Mouse (Mus musculus) brain, adult 2 months (tissue): ENCODE measurements around the gene Cenps.
A peak's percentile ranks its signal among the peaks of the same experiment; 100 is the strongest.
"Not testable (repeated sequence)": the region's sequence is repeated elsewhere in the genome, so short reads cannot be mapped to it uniquely, and the experiment has no call there.

Experiments used
- DNase-seq: peaks from one replicate; pipeline ENCODE4 v3.0.0; 2011; ENCODE audit warnings: low read depth, low spot score

Cenps gene

DNA sequence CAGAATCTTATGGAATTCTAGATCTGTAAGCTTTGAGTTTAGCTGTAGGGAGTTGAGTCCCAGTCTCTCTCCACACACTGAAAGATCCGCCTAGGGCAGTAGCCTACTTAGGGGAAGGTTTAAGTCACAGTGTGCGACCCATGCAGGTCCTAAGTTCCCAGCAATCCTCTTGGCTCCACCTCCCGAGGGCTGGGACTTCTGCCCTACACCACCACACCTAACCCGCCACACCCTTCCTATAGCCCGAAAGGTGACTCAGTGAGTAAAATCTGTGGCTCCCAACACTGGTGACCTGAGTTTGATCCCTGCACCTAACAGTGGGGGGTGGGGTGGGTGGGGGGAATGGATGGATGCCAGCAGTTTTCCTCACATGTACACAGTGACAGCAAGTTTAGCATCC is 14.0 kb downstream of the Cenps start:
- no peak for DNase-seq

DNA sequence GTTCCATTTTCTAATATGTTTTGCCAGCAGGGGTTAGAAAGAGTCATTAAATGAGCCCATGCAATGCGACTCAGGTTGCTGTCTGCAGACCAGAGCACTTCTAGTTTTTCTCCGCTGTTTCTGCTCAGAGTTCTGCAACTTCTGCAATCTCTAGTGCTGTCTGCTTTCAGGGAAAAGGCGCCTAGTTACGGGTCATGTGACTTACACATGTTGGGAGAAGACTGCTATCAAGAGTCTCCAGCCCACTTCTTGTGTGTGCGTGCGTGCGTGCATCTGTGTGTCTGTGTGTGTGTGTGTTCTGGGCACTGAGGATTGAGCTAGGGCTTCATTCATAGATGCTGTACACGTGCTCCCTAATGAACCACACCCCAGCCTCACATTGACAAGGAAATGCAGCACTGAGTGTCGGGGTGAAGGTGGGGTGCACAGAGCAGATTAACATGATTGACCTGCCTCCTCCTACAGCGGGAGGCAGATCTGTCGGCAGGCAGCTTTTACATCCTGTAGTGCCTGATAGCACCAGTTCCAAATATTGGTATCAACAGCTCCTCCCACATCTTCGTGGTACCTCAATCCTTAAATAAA is 17.4 kb downstream of the Cenps start:
- not testable (repeated sequence) for DNase-seq

- DNase-seq = peak; percentile 97
These were observed 33.4 kb downstream of the Cenps start, which contains the start of gene Dffa for GRCm38 (mm10) chr4:149103875-149104561. Gene Dffa (plus strand): TSS chr4:149104146.

GRCm38 (mm10) chr4:149101456-149101855 is 36.0 kb downstream of the Cenps start:
- no peak for DNase-seq

- DNase-seq = not testable (repeated sequence)
These were observed 37.0 kb downstream of the Cenps start for GRCm38 (mm10) chr4:149100449-149100848.

GRCm38 (mm10) chr4:149099369-149100017 is 37.9 kb downstream of the Cenps start, which contains the start of gene Pex14:
Gene Pex14 (minus strand): TSS chr4:149099876.
- peak; percentile 95 for DNase-seq

DNA sequence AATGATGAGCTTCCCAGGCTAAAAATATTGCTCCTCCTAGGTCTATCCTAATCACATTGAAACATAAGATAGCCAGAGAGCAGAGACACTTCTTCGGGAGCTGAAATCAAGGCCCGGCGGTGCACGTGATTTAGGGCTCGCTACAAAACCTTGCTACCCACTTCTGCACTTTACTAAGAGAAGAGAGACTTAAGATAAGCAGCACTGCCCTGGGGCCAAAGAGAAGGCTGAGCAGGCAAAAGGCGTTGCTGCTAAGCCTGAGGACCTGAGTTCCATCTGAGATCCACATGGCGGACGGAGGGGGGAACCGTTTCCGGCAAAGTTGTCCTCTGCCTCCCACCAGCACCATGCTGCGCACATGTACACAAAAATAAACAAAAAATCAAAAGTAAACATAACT is 38.9 kb downstream of the Cenps start:
- no peak for DNase-seq

- DNase-seq = no peak
These were observed 39.5 kb downstream of the Cenps start for GRCm38 (mm10) chr4:149097956-149098355.

DNA sequence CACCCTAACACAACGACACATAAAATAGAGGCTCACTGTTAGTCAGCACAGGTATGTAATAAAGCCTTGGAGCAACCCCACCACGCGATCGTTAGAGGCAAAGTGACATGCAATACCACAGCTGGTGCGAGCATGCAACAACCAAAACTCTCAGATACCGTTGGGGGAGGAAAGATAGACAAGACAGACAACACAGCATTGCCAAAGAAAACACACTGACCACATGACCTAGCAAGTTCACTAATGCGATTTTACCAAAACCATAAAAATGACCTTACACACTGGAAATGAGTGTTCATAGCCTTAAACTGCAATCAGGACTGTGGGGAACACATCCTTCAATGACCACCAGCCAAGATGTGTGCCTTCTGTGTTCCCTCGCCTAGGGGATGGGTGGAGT is 46.1 kb downstream of the Cenps start:
- no peak for DNase-seq

DNA sequence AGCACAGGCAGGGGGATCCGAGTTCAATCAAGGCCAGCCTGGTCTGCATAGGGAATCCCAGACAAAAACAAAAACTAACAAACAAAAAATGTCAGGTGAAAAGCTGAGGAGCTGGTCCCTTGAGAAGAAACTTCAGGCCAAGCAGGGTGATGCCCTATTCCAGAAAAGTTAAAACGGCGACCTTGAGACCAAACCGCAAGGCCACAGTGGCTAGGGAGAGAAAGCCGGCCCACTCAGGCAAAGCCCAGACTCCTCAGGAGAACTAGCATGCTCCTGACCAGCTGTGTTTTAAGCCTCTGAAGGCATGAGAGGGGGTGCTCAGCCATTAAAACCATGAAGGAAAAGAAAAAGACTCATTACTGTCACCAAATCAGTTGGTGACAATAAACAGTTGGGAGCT is 52.0 kb downstream of the Cenps start:
- no peak for DNase-seq

DNA sequence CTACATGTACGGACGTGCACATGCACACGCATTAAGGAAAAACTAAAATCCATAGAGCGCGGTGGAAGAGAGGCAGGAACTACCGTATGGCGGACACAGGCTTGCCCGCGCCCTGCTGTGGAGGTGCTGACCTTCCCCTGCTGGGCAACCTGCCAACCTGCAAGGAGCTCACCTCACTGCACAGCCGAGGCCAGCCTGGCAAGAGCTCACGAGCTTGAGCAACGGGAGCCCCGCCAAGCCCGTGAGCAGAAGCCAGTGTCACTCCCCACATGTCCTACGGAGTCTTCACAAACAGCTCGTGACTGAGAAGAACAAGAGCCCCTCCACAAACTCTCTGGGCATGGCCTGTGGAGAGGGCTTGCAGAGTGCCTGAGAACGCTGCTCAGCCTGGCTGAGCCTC is 55.9 kb downstream of the Cenps start:
- DNase-seq = peak; percentile 92

DNA sequence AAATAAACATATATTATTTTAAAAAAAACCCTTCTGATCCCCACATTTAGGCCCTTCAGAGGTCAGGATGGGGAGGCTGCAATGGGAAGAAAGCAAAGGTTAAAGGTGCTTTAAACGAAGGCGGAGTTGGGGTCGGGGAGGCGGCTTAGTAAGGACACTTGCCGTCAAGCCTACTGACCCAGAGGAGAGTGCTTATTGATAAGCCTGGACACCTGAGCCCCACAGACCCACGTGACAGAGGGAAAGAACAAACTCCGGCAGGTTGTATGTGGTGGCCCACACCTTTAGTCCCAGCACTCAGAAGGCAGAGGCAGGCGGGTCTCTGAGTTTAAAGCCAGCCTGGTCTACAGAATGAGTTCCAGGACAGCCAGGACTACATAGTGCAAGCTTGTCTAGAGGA is 57.3 kb downstream of the Cenps start:
- no peak for DNase-seq

GRCm38 (mm10) chr4:149079629-149080028 is 57.8 kb downstream of the Cenps start:
- DNase-seq = no peak

- DNase-seq = no peak
These were observed 59.2 kb downstream of the Cenps start for GRCm38 (mm10) chr4:149078261-149078660.
